Mouse (Mus musculus) embryo, embryonic 9.5 days (tissue): Measurements from ENCODE around the gene Fry.

Experiments used
- DNase-seq: peaks from one replicate; pipeline ENCODE4 v3.0.0-alpha.2; 2017; ENCODE audit errors: extremely low spot score

Fry gene

GRCm38 (mm10) chr5:150522867-150523234, 404.4 kb downstream of the Fry start:
- DNase-seq = no peak

GRCm38 (mm10) chr5:150525239-150525638, 406.8 kb downstream of the Fry start:
- no peak for DNase-seq

GRCm38 (mm10) chr5:150541302-150541701, 422.9 kb downstream of the Fry start:
- DNase-seq = no peak

- no peak for DNase-seq
These were observed 424.7 kb downstream of the Fry start for GRCm38 (mm10) chr5:150543184-150543583.
